Mouse (Mus musculus) erythroblast, embryonic 14.5 days (primary cell): ENCODE measurements around the gene Irs3.

Experiments
- GATA1 ChIP-seq: IDR thresholded peaks from 2 replicates; pipeline ENCODE4 v1.6.1; 2012; ENCODE audit warnings: low read length, inconsistent platforms, mixed read lengths
- TAL1 ChIP-seq: IDR thresholded peaks from 3 replicates; pipeline ENCODE4 v1.6.1; 2012; ENCODE audit warnings: low read length, inconsistent platforms, mixed read lengths

DNA sequence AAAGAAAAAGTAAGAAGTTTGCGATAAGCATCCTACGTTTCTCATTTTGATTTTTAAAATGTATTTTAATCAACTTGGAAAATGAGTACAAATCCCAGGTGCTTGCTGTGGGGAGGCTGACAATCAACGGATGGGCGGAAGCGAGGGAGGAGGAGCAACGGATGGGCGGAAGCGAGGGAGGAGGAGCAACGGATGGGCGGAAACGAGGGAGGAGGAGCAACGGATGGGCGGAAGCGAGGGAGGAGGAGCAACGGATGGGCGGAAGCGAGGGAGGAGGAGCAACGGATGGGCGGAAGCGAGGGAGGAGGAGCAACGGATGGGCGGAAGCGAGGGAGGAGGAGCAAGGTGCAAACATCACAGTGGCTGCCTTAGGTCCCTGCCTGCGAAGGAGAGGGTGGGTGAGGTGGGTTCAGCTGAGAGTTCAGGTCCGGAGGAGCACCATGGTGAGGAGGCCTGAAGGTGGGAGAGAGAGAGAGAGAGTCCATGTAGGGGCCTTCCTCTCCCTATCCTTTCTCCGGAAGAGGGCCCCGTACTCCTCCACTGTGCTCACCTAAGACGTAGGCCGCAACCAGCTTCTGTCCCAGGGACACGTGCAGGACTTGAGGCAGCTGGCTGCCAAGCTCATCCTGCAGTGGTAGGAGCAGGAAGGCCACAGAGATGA lies 48.8 kb downstream of the Irs3 start:
- no peak for TF ChIP-seq GATA1
- TF ChIP-seq TAL1: no peak
